Mouse (Mus musculus) C2C12 (cell line): ENCODE data around the gene Mcrs1.

Experiments
- CTCF ChIP-seq: IDR thresholded peaks from one replicate; pipeline ENCODE4 v1.5.1; 2011; ENCODE audit not compliant: control insufficient read depth, insufficient read depth, insufficient read length
- FOSL1 ChIP-seq: IDR thresholded peaks from one replicate; pipeline ENCODE4 v1.8.0; 2011; ENCODE audit warnings: mild to moderate bottlenecking, low read length; ENCODE audit not compliant: poor library complexity, insufficient read depth, severe bottlenecking
- MAX ChIP-seq: IDR thresholded peaks from one replicate; pipeline ENCODE4 v1.6.1; 2011; ENCODE audit warnings: mild to moderate bottlenecking, control low read depth
- USF1 ChIP-seq: IDR thresholded peaks from one replicate; pipeline ENCODE4 v1.6.1; 2011; ENCODE audit warnings: low read depth, mild to moderate bottlenecking, control low read depth, moderate library complexity

GRCm38 (mm10) chr15:99294287-99294686, 42.5 kb upstream of the Mcrs1 start:
- TF ChIP-seq CTCF: no peak
- TF ChIP-seq USF1: no peak
- no peak for TF ChIP-seq MAX
- TF ChIP-seq FOSL1: no peak
